Mouse (Mus musculus) midbrain, embryonic 16.5 days (tissue): ENCODE results near the gene Smco3. TPM values are rescaled to one million over a fixed set of nuclear protein-coding genes. Genes with fewer than 3 reads are reported as not detected.

Source experiments
- ATAC-seq: fragments of 200-750 bp; cut with Nextera tagmentation; 2 replicates; pipeline ENCODE4 v1.8.0; 2017; ENCODE audit warnings: moderate TSS enrichment
- H3K27ac ChIP-seq: fragments of 300-500 bp; sonication (generic); 2 replicates; pipeline ENCODE4 v1.5.1; 2014; ENCODE audit warnings: mild to moderate bottlenecking, low read length, mixed read lengths
- H3K27me3 ChIP-seq: fragments of 300-500 bp; sonication (generic); 2 replicates; pipeline ENCODE4 v1.6.1; 2014; ENCODE audit warnings: low read depth, low read length, mixed read lengths; ENCODE audit not compliant: control insufficient read depth, insufficient read depth
- H3K36me3 ChIP-seq: fragments of 300-500 bp; sonication (generic); 2 replicates; pipeline ENCODE4 v1.6.1; 2014; ENCODE audit warnings: mild to moderate bottlenecking, low read length, moderate library complexity, mixed read lengths; ENCODE audit not compliant: control insufficient read depth, insufficient read depth
- H3K4me1 ChIP-seq: fragments of 300-500 bp; sonication (generic); 2 replicates; pipeline ENCODE4 v1.6.1; 2014; ENCODE audit warnings: mild to moderate bottlenecking, low read length, mixed read lengths; ENCODE audit not compliant: control insufficient read depth, insufficient read depth
- H3K4me2 ChIP-seq: fragments of 300-500 bp; sonication (generic); 2 replicates; pipeline ENCODE4 v1.6.1; 2014; ENCODE audit warnings: mild to moderate bottlenecking, low read length, mixed read lengths
- H3K4me3 ChIP-seq: fragments of 300-500 bp; sonication (generic); 2 replicates; pipeline ENCODE4 v1.5.1; 2014; ENCODE audit warnings: low read depth, mild to moderate bottlenecking, low read length, moderate library complexity, mixed read lengths
- H3K9ac ChIP-seq: fragments of 300-500 bp; sonication (generic); 2 replicates; pipeline ENCODE4 v1.6.1; 2014; ENCODE audit warnings: low read depth, low read length, mixed read lengths
- H3K9me3 ChIP-seq: fragments of 300-500 bp; sonication (generic); replicated peaks from 2 replicates; pipeline ENCODE4 v1.6.1; 2014; ENCODE audit warnings: mild to moderate bottlenecking, low read length, mixed read lengths; ENCODE audit not compliant: control insufficient read depth, poor library complexity, severe bottlenecking
- WGBS: fragments of 180-500 bp; shearing (Covaris S2); extraction: QIAGEN DNeasy Blood & Tissue Kit; methylation state at CpG from one replicate; pipeline ENCODE4 v1.1.7; 2014; 5-methylcytosine and 5-hydroxymethylcytosine counted together
- polyA plus RNA-seq: library from polyadenylated mRNA; unstranded; fragments of >200 nt; fragmentation: Nextera tagmentation; extraction: Ambion mirVana; gene quantifications from 2 replicates; pipeline ENCODE4 v1.2.1, GENCODE M21; 2015

Smco3 gene
- polyA plus RNA-seq, 1 experiment from 2014 or later = 1.2 TPM

- H3K4me1 ChIP-seq = no peaks in the 10 kb centered on the region
- no peak overlapping the region for H3K9ac ChIP-seq
- no peak overlapping the region for H3K4me2 ChIP-seq
- H3K27me3 ChIP-seq = no peaks in the 10 kb centered on the region
- WGBS = 95% methylated on average over 21 of the region's 21 CpGs
- no peak overlapping the region for H3K27ac ChIP-seq
- ATAC-seq = no peak
- peaks cover 59% of the 10 kb centered on the region for H3K36me3 ChIP-seq
- H3K9me3 ChIP-seq = no peaks in the 10 kb centered on the region
- no peak overlapping the region for H3K4me3 ChIP-seq
Measured at GRCm38 (mm10) chr6:136816826-136817225, 18.4 kb downstream of the Smco3 start.

- 97% methylated on average over 7 of the region's 7 CpGs for WGBS
- Histone ChIP-seq H3K36me3 (peaks cover 51% of the 10 kb centered on the region), H3K27ac (no peak overlapping the region), H3K4me1 (no peaks in the 10 kb centered on the region), H3K27me3 (no peaks in the 10 kb centered on the region), H3K9me3 (no peaks in the 10 kb centered on the region), H3K4me3 (no peak overlapping the region), H3K9ac (no peak overlapping the region), H3K4me2 (no peak overlapping the region)
- no peak for ATAC-seq
Measured at GRCm38 (mm10) chr6:136815381-136815780, 19.9 kb downstream of the Smco3 start.

- Histone ChIP-seq H3K4me1 (peaks cover 11% of the 10 kb centered on the region), H3K27me3 (no peaks in the 10 kb centered on the region), H3K4me2 (no peak overlapping the region), H3K9ac (no peak overlapping the region), H3K27ac (no peak overlapping the region), H3K4me3 (no peak overlapping the region), H3K9me3 (no peaks in the 10 kb centered on the region), H3K36me3 (peaks cover 41% of the 10 kb centered on the region)
- no peak for ATAC-seq
- 53% methylated on average over 4 of the region's 4 CpGs for WGBS
Measured at GRCm38 (mm10) chr6:136813117-136813516, 22.1 kb downstream of the Smco3 start.

GRCm38 (mm10) chr6:136811196-136811595 lies 24.1 kb downstream of the Smco3 start:
- peaks cover 23% of the 10 kb centered on the region for H3K36me3 ChIP-seq
- 92% methylated on average over 10 of the region's 10 CpGs for WGBS
- H3K9ac ChIP-seq = no peak overlapping the region
- H3K4me1 ChIP-seq = peaks cover 14% of the 10 kb centered on the region
- no peak overlapping the region for H3K4me3 ChIP-seq
- no peak overlapping the region for H3K27ac ChIP-seq
- no peaks in the 10 kb centered on the region for H3K27me3 ChIP-seq
- no peak overlapping the region for H3K4me2 ChIP-seq
- H3K9me3 ChIP-seq = no peaks in the 10 kb centered on the region
- ATAC-seq = no peak

GRCm38 (mm10) chr6:136809673-136810072 lies 25.6 kb downstream of the Smco3 start:
- WGBS = 84% methylated on average over 13 of the region's 13 CpGs
- H3K4me2 ChIP-seq = peak overlapping the region; percentile 99; the same call in 1 of the 2 replicates
- H3K9me3 ChIP-seq = no peaks in the 10 kb centered on the region
- H3K4me3 ChIP-seq = no peak overlapping the region
- peaks cover 19% of the 10 kb centered on the region for H3K4me1 ChIP-seq
- no peak overlapping the region for H3K27ac ChIP-seq
- H3K27me3 ChIP-seq = no peaks in the 10 kb centered on the region
- H3K9ac ChIP-seq = no peak overlapping the region
- no peak for ATAC-seq
- peaks cover 17% of the 10 kb centered on the region for H3K36me3 ChIP-seq

GRCm38 (mm10) chr6:136809077-136809476 lies 26.2 kb downstream of the Smco3 start:
- no peak for ATAC-seq
- Histone ChIP-seq H3K4me2 (peak overlapping the region; percentile 99), H3K9me3 (no peaks in the 10 kb centered on the region), H3K27me3 (no peaks in the 10 kb centered on the region), H3K4me1 (peaks cover 19% of the 10 kb centered on the region), H3K27ac (no peak overlapping the region), H3K4me3 (peak overlapping the region; percentile 74), H3K36me3 (peaks cover 12% of the 10 kb centered on the region), H3K9ac (peak overlapping the region; percentile 73)
- 40% methylated on average over 14 of the region's 14 CpGs for WGBS

- peaks cover 8% of the 10 kb centered on the region; the same call in 1 of the 2 replicates for H3K36me3 ChIP-seq
- peak overlapping the region; percentile 99 for H3K4me2 ChIP-seq
- H3K27ac ChIP-seq = peak overlapping the region; percentile 60
- peaks cover 19% of the 10 kb centered on the region for H3K4me1 ChIP-seq
- no peaks in the 10 kb centered on the region for H3K27me3 ChIP-seq
- peak; percentile 16 for ATAC-seq
- H3K9me3 ChIP-seq = no peaks in the 10 kb centered on the region
- WGBS = under 1% methylated on average over 28 of the region's 28 CpGs
- peak overlapping the region; percentile 74 for H3K4me3 ChIP-seq
- H3K9ac ChIP-seq = peak overlapping the region; percentile 73
Measured at GRCm38 (mm10) chr6:136808631-136809046, 26.6 kb downstream of the Smco3 start.

- peak; percentile 90 for ATAC-seq
- peak within 1 kb of the TSS; percentile 73 for H3K9ac ChIP-seq
- H3K9me3 ChIP-seq = no peaks in the 10 kb centered on the region
- H3K27me3 ChIP-seq = no peaks in the 10 kb centered on the region
- under 1% methylated on average over 34 of the region's 34 CpGs for WGBS
- peaks cover 22% of the 10 kb centered on the region for H3K4me1 ChIP-seq
- peak within 1 kb of the TSS; percentile 60 for H3K27ac ChIP-seq
- H3K4me2 ChIP-seq = peak within 1 kb of the TSS; percentile 99
- peaks cover 6% of the 10 kb centered on the region; the same call in 1 of the 2 replicates for H3K36me3 ChIP-seq
- peak within 1 kb of the TSS; percentile 74 for H3K4me3 ChIP-seq
Measured at GRCm38 (mm10) chr6:136808014-136808417, 27.2 kb downstream of the Smco3 start, which contains the start of gene H2afj. Gene H2afj (plus strand): TSS chr6:136808244.

- H3K27me3 ChIP-seq = no peaks in the 10 kb centered on the region
- WGBS = 28% methylated on average over 18 of the region's 18 CpGs
- peaks cover 4% of the 10 kb centered on the region; the same call in 1 of the 2 replicates for H3K36me3 ChIP-seq
- H3K4me1 ChIP-seq = peaks cover 24% of the 10 kb centered on the region
- peak overlapping the region; percentile 74 for H3K4me3 ChIP-seq
- no peaks in the 10 kb centered on the region for H3K9me3 ChIP-seq
- no peak overlapping the region; the same call in 1 of the 2 replicates for H3K9ac ChIP-seq
- peak overlapping the region; percentile 53 for H3K4me2 ChIP-seq
- peak; percentile 6 for ATAC-seq
- peak overlapping the region; percentile 54 for H3K27ac ChIP-seq
Measured at GRCm38 (mm10) chr6:136807395-136808013, 27.7 kb downstream of the Smco3 start.
